Mouse (Mus musculus): ENCODE measurements around the gene Sgpp1.

Gene Sgpp1

GRCm38 (mm10) chr12:75735246-75736200 is at the start of gene Sgpp1:
TSS of gene Sgpp1 (minus strand) at chr12:75735729.
- DNase-seq (ENCODE audit: extremely low read depth, low read depth, low spot score): no peak

GRCm38 (mm10) chr12:75784271-75784751 is 48.8 kb upstream of the Sgpp1 start:
- DNase-seq (ENCODE audit: extremely low read depth, low read depth, low spot score): peak; percentile 100

- DNase-seq (ENCODE audit: extremely low read depth, low read depth, low spot score): peak; percentile 82
Observed at GRCm38 (mm10) chr12:75781995-75782394, 46.5 kb upstream of the Sgpp1 start.

- no peak for DNase-seq (ENCODE audit: extremely low read depth, low read depth, low spot score)
Observed at GRCm38 (mm10) chr12:75781445-75781844, 45.9 kb upstream of the Sgpp1 start.

GRCm38 (mm10) chr12:75772424-75773034 is 37.0 kb upstream of the Sgpp1 start:
- DNase-seq (ENCODE audit: extremely low read depth, low read depth, low spot score): no peak

GRCm38 (mm10) chr12:75771410-75771809 is 35.9 kb upstream of the Sgpp1 start:
- DNase-seq (ENCODE audit: extremely low read depth, low read depth, low spot score): no peak

GRCm38 (mm10) chr12:75766885-75767317 is 31.4 kb upstream of the Sgpp1 start:
- no peak for DNase-seq (ENCODE audit: extremely low read depth, low read depth, low spot score)

GRCm38 (mm10) chr12:75766395-75766794 is 30.9 kb upstream of the Sgpp1 start:
- DNase-seq (ENCODE audit: extremely low read depth, low read depth, low spot score): no peak

GRCm38 (mm10) chr12:75765751-75766150 is 30.2 kb upstream of the Sgpp1 start:
- no peak for DNase-seq (ENCODE audit: extremely low read depth, low read depth, low spot score)

- no peak for DNase-seq (ENCODE audit: extremely low read depth, low read depth, low spot score)
Observed at GRCm38 (mm10) chr12:75756387-75756786, 20.9 kb upstream of the Sgpp1 start.

GRCm38 (mm10) chr12:75753730-75754129 is 18.2 kb upstream of the Sgpp1 start:
- peak; percentile 99 for DNase-seq (ENCODE audit: extremely low read depth, low read depth, low spot score)

GRCm38 (mm10) chr12:75752077-75752476 is 16.5 kb upstream of the Sgpp1 start:
- DNase-seq (ENCODE audit: extremely low read depth, low read depth, low spot score): no peak

- DNase-seq (ENCODE audit: extremely low read depth, low read depth, low spot score): peak; percentile 97
Observed at GRCm38 (mm10) chr12:75748574-75748973, 13.0 kb upstream of the Sgpp1 start.

GRCm38 (mm10) chr12:75745697-75746290 is 10.3 kb upstream of the Sgpp1 start:
- no peak for DNase-seq (ENCODE audit: extremely low read depth, low read depth, low spot score)

GRCm38 (mm10) chr12:75742101-75742500 is 6.6 kb upstream of the Sgpp1 start:
- DNase-seq (ENCODE audit: extremely low read depth, low read depth, low spot score): no peak

GRCm38 (mm10) chr12:75741273-75741672 is 5.7 kb upstream of the Sgpp1 start:
- DNase-seq (ENCODE audit: extremely low read depth, low read depth, low spot score): no peak

- DNase-seq (ENCODE audit: extremely low read depth, low read depth, low spot score): no peak
Observed at GRCm38 (mm10) chr12:75740451-75740850, 4.9 kb upstream of the Sgpp1 start.

GRCm38 (mm10) chr12:75739611-75740010 is 4.1 kb upstream of the Sgpp1 start:
- no peak for DNase-seq (ENCODE audit: extremely low read depth, low read depth, low spot score)

GRCm38 (mm10) chr12:75736296-75736695 is 767 bp upstream of the Sgpp1 start:
- no peak for DNase-seq (ENCODE audit: extremely low read depth, low read depth, low spot score)

GRCm38 (mm10) chr12:75734891-75735245 is 661 bp downstream of the Sgpp1 start:
- DNase-seq (ENCODE audit: extremely low read depth, low read depth, low spot score): no peak

GRCm38 (mm10) chr12:75734167-75734566 is 1.4 kb downstream of the Sgpp1 start:
- DNase-seq (ENCODE audit: extremely low read depth, low read depth, low spot score): no peak
